Comparison of ENCODE assay signal across 25 mouse cellular contexts in genomic region chr6:77209929-77210328, GRCm38 (mm10). TPM values are rescaled to one million over a fixed set of nuclear protein-coding genes. Genes with fewer than 3 reads are reported as not detected.
A peak's percentile ranks its signal among the peaks of the same experiment; 100 is the strongest.
DNase-seq lines count a peak whose midpoint lies in the region; ATAC-seq and TF ChIP-seq lines count a peak whose summit lies in the region.
"Had no signal": no experiment of that assay in that cellular context is flagged by ENCODE, and none has a peak within 500 bp of the region (broad histone marks: within the 10 kb centered on the region; RNA-seq: fewer than 3 reads in every experiment).

No protein-coding gene starts in this region.

- no peaks in the 10 kb centered on the region for H3K4me1 ChIP-seq in forebrain, postnatal 0 days (ENCODE audit: insufficient read depth)
- H3K4me1 ChIP-seq in forebrain, embryonic 12.5 days, result peaks cover 7% of the 10 kb centered on the region
- peaks cover 11% of the 10 kb centered on the region for H3K4me1 ChIP-seq in hindbrain, embryonic 14.5 days (replicated peaks; ENCODE audit: control insufficient read depth, insufficient read depth, low read length)
- H3K4me1 ChIP-seq: embryonic facial prominence, embryonic 12.5 days had no signal

- H3K4me2 ChIP-seq in forebrain, postnatal 0 days (ENCODE audit: low read depth), result no peak overlapping the region
- no peak overlapping the region for H3K4me2 ChIP-seq in forebrain, embryonic 12.5 days
- H3K4me2 ChIP-seq in hindbrain, embryonic 14.5 days (replicated peaks), result no peak overlapping the region
- H3K4me2 ChIP-seq: embryonic facial prominence, embryonic 12.5 days had no signal

- DNase-seq in forebrain, postnatal 0 days, result no peak
- no peak for DNase-seq in layer of hippocampus, adult 2 months (ENCODE audit: low spot score in 2 of 2)
- DNase-seq in layer of hippocampus, postnatal 25 days (ENCODE audit: extremely low spot score in 1 of 2, low spot score in 1 of 2), result no peak
- peak; percentile 58 for DNase-seq in brain, adult 2 months (ENCODE audit: low read depth, low spot score)
- no peak for DNase-seq in hindbrain, embryonic 14.5 days (ENCODE audit: low spot score)
- DNase-seq: adrenal gland, adult 8-10 months; adrenal gland, postnatal 14 days; adrenal gland, postnatal 36 days; B cell, adult 2 months; cerebellum, adult 11 months; cerebellum, adult 18-20 months; cerebellum, adult 8-10 months; cerebellum, adult 9-11 months; cerebellum, postnatal 36 days had no signal

- ATAC-seq in forebrain, postnatal 0 days, result peak; percentile 50; the same call in 1 of the 2 replicates
- no peak for ATAC-seq in forebrain, embryonic 12.5 days (ENCODE audit: low FRiP score)
- no peak for ATAC-seq in hindbrain, embryonic 14.5 days (ENCODE audit: low FRiP score)
- ATAC-seq: activated CD4-positive, CD25-positive, alpha-beta regulatory T cell, adult 4 months; CD4-positive, CD25-positive, alpha-beta regulatory T cell, adult 4 months; forebrain, embryonic 14.5 days; forebrain, embryonic 16.5 days; Patski had no signal

- H3K27me3 ChIP-seq in forebrain, postnatal 0 days (ENCODE audit: insufficient read depth, low read length), result no peaks in the 10 kb centered on the region
- H3K27me3 ChIP-seq in forebrain, embryonic 12.5 days, result no peaks in the 10 kb centered on the region
- no peaks in the 10 kb centered on the region for H3K27me3 ChIP-seq in hindbrain, embryonic 14.5 days (ENCODE audit: control insufficient read depth, insufficient read depth, low read length)
- H3K27me3 ChIP-seq: CH12.LX; embryonic facial prominence, embryonic 12.5 days; Patski had no signal

- H3K9me3 ChIP-seq in forebrain, postnatal 0 days (ENCODE audit: low read length), result no peaks in the 10 kb centered on the region
- H3K9me3 ChIP-seq in forebrain, embryonic 12.5 days, result no peaks in the 10 kb centered on the region
- no peaks in the 10 kb centered on the region for H3K9me3 ChIP-seq in hindbrain, embryonic 14.5 days (ENCODE audit: control insufficient read depth, low read length)
- H3K9me3 ChIP-seq: embryonic facial prominence, embryonic 10.5 days; embryonic facial prominence, embryonic 12.5 days had no signal

- no peak overlapping the region for H3K9ac ChIP-seq in forebrain, postnatal 0 days
- no peak overlapping the region for H3K9ac ChIP-seq in forebrain, embryonic 12.5 days
- H3K9ac ChIP-seq in hindbrain, embryonic 14.5 days, result no peak overlapping the region
- H3K9ac ChIP-seq: embryonic facial prominence, embryonic 12.5 days had no signal

- TF ChIP-seq CTCF in forebrain, postnatal 0 days (IDR thresholded peaks at IDR 0.05; ENCODE audit: low read depth), result no peak
- no peak for TF ChIP-seq CTCF in layer of hippocampus, adult 2 months (conservative IDR thresholded peaks at IDR 0.05)

- 56% methylated on average over 3 of the region's 3 CpGs for WGBS in forebrain, postnatal 0 days
- 77% methylated on average over 3 of the region's 3 CpGs for WGBS in forebrain, embryonic 12.5 days
- WGBS in hindbrain, embryonic 14.5 days, result 72% methylated on average over 3 of the region's 3 CpGs

- H3K36me3 ChIP-seq in forebrain, postnatal 0 days (ENCODE audit: insufficient read depth), result no peaks in the 10 kb centered on the region
- no peaks in the 10 kb centered on the region for H3K36me3 ChIP-seq in forebrain, embryonic 12.5 days (replicated peaks)
- H3K36me3 ChIP-seq in hindbrain, embryonic 14.5 days (replicated peaks; ENCODE audit: control insufficient read depth, insufficient read depth), result no peaks in the 10 kb centered on the region
- H3K36me3 ChIP-seq: embryonic facial prominence, embryonic 10.5 days; embryonic facial prominence, embryonic 12.5 days; G1E had no signal

- H3K4me3 ChIP-seq in forebrain, postnatal 0 days (ENCODE audit: low read depth, low read length), result no peak overlapping the region
- no peak overlapping the region for H3K4me3 ChIP-seq in forebrain, embryonic 12.5 days (replicated peaks)
- H3K4me3 ChIP-seq in layer of hippocampus, adult 2 months, result no peak overlapping the region
- no peak overlapping the region for H3K4me3 ChIP-seq in hindbrain, embryonic 14.5 days (replicated peaks; ENCODE audit: low read length)
- H3K4me3 ChIP-seq: embryonic facial prominence, embryonic 10.5 days; embryonic facial prominence, embryonic 12.5 days had no signal

- no peak overlapping the region for H3K27ac ChIP-seq in forebrain, postnatal 0 days (ENCODE audit: low read depth, low read length)
- H3K27ac ChIP-seq in forebrain, embryonic 12.5 days, result no peak overlapping the region
- H3K27ac ChIP-seq in layer of hippocampus, adult 2 months, result peak overlapping the region; percentile 88
- H3K27ac ChIP-seq in hindbrain, embryonic 14.5 days, result no peak overlapping the region
- H3K27ac ChIP-seq: embryonic facial prominence, embryonic 10.5 days; embryonic facial prominence, embryonic 12.5 days had no signal

RNA-seq across cellular contexts. Expression of gene Lrrtm1, which starts 32.6 kb away (rescaled TPM):
- 52.2 and 55.3 TPM in 2 replicates for total RNA-seq in forebrain, postnatal 0 days (2014; rRNA removed)
- polyA plus RNA-seq in forebrain, postnatal 0 days (2015; fragmentation: Nextera tagmentation; extraction: Ambion mirVana), result 74.1 and 74.7 TPM in 2 replicates
- polyA plus RNA-seq in forebrain, embryonic 12.5 days (2016; fragmentation: Nextera tagmentation; extraction: Ambion mirVana), result 16.4 and 16.8 TPM in 2 replicates
- 100 to 1,000 TPM; 105 to 117 TPM for total RNA-seq in layer of hippocampus, adult 2 months (2021)
- 100 to 1,000 TPM; 117 to 125 TPM for total RNA-seq in layer of hippocampus, postnatal 25 days (2021)
- polyA plus RNA-seq in hindbrain, embryonic 14.5 days (2014; fragmentation: Nextera tagmentation; extraction: Ambion mirVana), result 41.6 and 47.2 TPM in 2 replicates
- total RNA-seq: CH12.LX; common myeloid progenitor, adult 5-6 weeks; G1E had no signal
- polyA plus RNA-seq: activated CD4-positive, CD25-positive, alpha-beta regulatory T cell, adult 4 months; CD4-positive, CD25-positive, alpha-beta regulatory T cell, adult 4 months; G1E had no signal
